Mouse (Mus musculus): ENCODE data around the gene Gm8334.
"Not testable (repeated sequence)": the region's sequence is repeated elsewhere in the genome, so short reads cannot be mapped to it uniquely, and the experiment has no call there.

The Gm8334 gene

DNA sequence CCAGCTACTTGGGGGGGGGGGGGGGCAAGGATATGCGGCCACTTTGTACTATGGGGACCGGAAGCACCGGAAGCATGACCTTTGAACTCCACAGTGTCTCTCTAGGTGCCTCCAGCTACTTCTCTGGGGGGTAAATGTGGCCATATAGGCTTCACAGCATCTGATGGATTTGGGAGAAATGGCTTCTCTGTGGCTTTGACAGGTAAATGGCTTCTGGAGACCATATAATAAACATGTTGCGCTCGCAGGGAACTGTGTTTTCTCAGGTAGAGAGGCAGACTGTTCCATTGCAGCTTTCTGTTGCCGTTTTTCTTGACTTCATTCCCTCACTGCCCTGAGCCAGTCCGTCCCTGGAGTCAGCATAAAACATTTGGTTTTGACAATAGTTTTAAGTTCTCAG is at the start of gene Gm8334:
Gene Gm8334 (minus strand): TSS at position 101 of the 400 bp plus-strand sequence.
- not testable (repeated sequence) for DNase-seq (ENCODE audit: low read depth, low spot score)

DNA sequence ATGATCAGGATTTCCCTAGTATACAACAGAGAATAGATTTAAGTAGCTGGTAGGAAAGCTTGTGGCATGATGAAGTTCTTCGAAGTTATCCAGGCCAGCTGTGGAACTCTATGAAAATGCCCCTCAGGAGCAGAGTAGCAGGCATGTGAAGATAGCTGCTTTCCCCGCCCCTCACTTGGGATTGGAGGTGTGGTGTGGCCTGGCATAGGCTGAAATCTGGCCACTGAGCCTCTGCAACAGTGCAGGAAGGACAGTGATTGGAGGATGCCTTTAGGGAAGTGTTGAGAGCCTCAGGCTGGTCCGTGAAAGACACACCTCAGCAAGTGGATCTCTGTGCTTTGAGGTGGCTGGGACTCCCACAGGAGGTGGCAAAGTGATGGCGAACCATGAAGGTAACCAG is 48.3 kb upstream of the Gm8334 start, which contains the start of gene Gm15127:
Gene Gm15127 (plus strand): TSS at position 301 of the 400 bp plus-strand sequence.
- DNase-seq (ENCODE audit: low read depth, low spot score): not testable (repeated sequence)
